Mouse (Mus musculus) embryonic facial prominence, embryonic 13.5 days (tissue): ENCODE results near the gene Gns. TPM values are rescaled to one million over a fixed set of nuclear protein-coding genes. Genes with fewer than 3 reads are reported as not detected.
"Not testable (repeated sequence)": the region's sequence is repeated elsewhere in the genome, so short reads cannot be mapped to it uniquely, and the experiment has no call there.

Experiments used
- ATAC-seq: fragments of 200-750 bp; cut with Nextera tagmentation; 2 replicates; pipeline ENCODE4 v1.8.0; 2017; ENCODE audit warnings: low read depth; ENCODE audit not compliant: insufficient number of reproducible peaks, insufficient read depth, low FRiP score, low TSS enrichment
- H3K27ac ChIP-seq: fragments of 300-500 bp; sonication (generic); 2 replicates; pipeline ENCODE4 v1.5.1; 2015; ENCODE audit warnings: moderate library complexity, mild to moderate bottlenecking, inconsistent platforms
- H3K27me3 ChIP-seq: fragments of 300-500 bp; sonication (generic); 2 replicates; pipeline ENCODE4 v1.6.1; 2015; ENCODE audit warnings: mild to moderate bottlenecking, inconsistent platforms
- H3K36me3 ChIP-seq: fragments of 300-500 bp; sonication (generic); 2 replicates; pipeline ENCODE4 v1.6.1; 2015; ENCODE audit warnings: mild to moderate bottlenecking, inconsistent platforms
- H3K4me1 ChIP-seq: fragments of 300-500 bp; sonication (generic); 2 replicates; pipeline ENCODE4 v1.6.1; 2015; ENCODE audit warnings: inconsistent platforms
- H3K4me2 ChIP-seq: fragments of 300-500 bp; sonication (generic); 2 replicates; pipeline ENCODE4 v1.6.1; 2015; ENCODE audit warnings: moderate library complexity, mild to moderate bottlenecking, inconsistent platforms
- H3K4me3 ChIP-seq: fragments of 300-500 bp; sonication (generic); 2 replicates; pipeline ENCODE4 v1.5.1; 2015; ENCODE audit warnings: mild to moderate bottlenecking, inconsistent platforms
- H3K9ac ChIP-seq: fragments of 300-500 bp; sonication (generic); 2 replicates; pipeline ENCODE4 v1.6.1; 2015; ENCODE audit warnings: mild to moderate bottlenecking, inconsistent platforms
- H3K9me3 ChIP-seq: fragments of 300-500 bp; sonication (generic); 2 replicates; pipeline ENCODE4 v1.6.1; 2016; ENCODE audit warnings: inconsistent platforms
- WGBS: fragments of 180-500 bp; shearing (Covaris S2); methylation state at CpG from one replicate; pipeline ENCODE4 v1.1.7; 2015; ENCODE audit warnings: mixed read lengths; 5-methylcytosine and 5-hydroxymethylcytosine counted together
- polyA plus RNA-seq: library from polyadenylated mRNA; unstranded; fragments of >200 nt; fragmentation: Nextera tagmentation; extraction: Ambion mirVana; gene quantifications from 2 replicates; pipeline ENCODE4 v1.2.1, GENCODE M21; 2015

Gns gene
- 48.5 and 49.5 TPM in 2 replicates for polyA plus RNA-seq

GRCm38 (mm10) chr10:121364801-121365564 lies at the start of gene Gns:
Gns (plus strand) TSS chr10:121365090.
- WGBS: under 1% methylated on average over 72 of the region's 72 CpGs
- H3K27ac ChIP-seq: peak within 1 kb of the TSS; percentile 56; the same call in 1 of the 2 replicates
- peak; percentile 94 for ATAC-seq

GRCm38 (mm10) chr10:121315321-121316283 lies 49.3 kb upstream of the Gns start:
- WGBS: 21% methylated on average over 27 of the region's 27 CpGs
- Histone ChIP-seq H3K27me3 (peaks cover 38% of the 10 kb centered on the region), H3K9ac (0 out of 2 replicates have a peak overlapping the region, but pooled peaks have one; percentile 40), H3K4me2 (peak overlapping the region; percentile 52), H3K4me1 (peaks cover 20% of the 10 kb centered on the region), H3K27ac (peak overlapping the region; percentile 66; the same call in 1 of the 2 replicates), H3K9me3 (no peaks in the 10 kb centered on the region), H3K36me3 (no peaks in the 10 kb centered on the region), H3K4me3 (peak overlapping the region; percentile 23)
- ATAC-seq: no peak

More at GRCm38 (mm10) chr10:121364801-121365564, at the start of gene Gns:
- H3K9ac ChIP-seq: peak within 1 kb of the TSS; percentile 90
- H3K36me3 ChIP-seq: peaks cover 12% of the 10 kb centered on the region
- peak within 1 kb of the TSS; percentile 93 for H3K4me2 ChIP-seq
- no peaks in the 10 kb centered on the region for H3K9me3 ChIP-seq
- peaks cover 34% of the 10 kb centered on the region for H3K4me1 ChIP-seq
- peak within 1 kb of the TSS; percentile 94 for H3K4me3 ChIP-seq
- H3K27me3 ChIP-seq: no peaks in the 10 kb centered on the region

DNA sequence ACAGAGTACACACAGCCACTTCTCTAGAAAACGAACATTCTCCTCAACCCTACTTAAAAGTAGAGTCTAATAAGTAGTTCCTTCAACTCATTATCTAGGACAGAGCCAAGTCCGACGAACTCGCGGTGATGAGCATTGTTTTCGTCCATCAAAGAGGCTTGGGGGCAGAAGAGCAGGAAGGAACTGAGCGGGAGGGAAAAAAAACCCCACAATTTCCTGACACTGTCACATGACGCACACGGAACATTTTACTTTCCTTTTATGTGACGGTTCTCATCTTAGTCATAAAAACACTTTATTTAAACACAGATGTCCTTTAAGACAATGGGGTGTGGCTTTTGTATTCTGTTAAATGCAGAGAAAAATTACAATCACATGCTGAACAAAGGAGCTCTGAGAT lies 48.5 kb upstream of the Gns start:
- no peak overlapping the region for H3K27ac ChIP-seq
- no peaks in the 10 kb centered on the region for H3K9me3 ChIP-seq
- no peaks in the 10 kb centered on the region for H3K36me3 ChIP-seq
- ATAC-seq: no peak
- 69% methylated on average over 10 of the region's 10 CpGs for WGBS
- no peak overlapping the region for H3K4me2 ChIP-seq
- H3K9ac ChIP-seq: no peak overlapping the region
- H3K4me3 ChIP-seq: no peak overlapping the region
- peaks cover 33% of the 10 kb centered on the region for H3K27me3 ChIP-seq
- peaks cover 14% of the 10 kb centered on the region for H3K4me1 ChIP-seq

DNA sequence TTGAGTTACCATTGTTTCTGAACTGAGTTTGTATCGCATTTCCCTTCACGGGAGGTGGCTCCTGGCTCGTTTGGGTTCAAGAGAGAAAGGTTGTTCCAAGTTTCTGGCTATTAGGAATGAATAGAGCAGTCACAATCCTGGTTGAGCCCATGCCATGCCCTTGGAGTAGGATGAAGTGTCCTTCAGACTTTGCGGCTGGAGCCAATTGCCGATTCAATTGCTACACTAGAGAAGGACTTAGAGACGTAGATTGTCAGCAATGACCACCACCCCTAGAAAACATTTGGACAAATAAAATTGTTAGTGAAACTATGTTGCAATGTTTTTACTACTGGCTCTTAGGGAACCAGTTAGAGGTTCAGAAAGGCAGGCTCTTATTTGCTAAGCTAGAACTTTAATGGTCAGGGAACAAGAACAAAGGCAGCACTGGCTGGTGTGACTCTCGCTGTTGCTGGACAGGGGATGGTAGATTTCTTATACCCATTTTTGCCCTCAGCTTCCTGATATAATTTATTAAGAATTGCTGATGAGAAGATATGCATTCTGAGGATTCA lies 46.4 kb upstream of the Gns start:
- ATAC-seq: no peak
- no peak overlapping the region for H3K4me2 ChIP-seq
- H3K9me3 ChIP-seq: no peaks in the 10 kb centered on the region
- H3K4me1 ChIP-seq: peaks cover 14% of the 10 kb centered on the region
- H3K9ac ChIP-seq: no peak overlapping the region
- WGBS: 76% methylated on average over 7 of the region's 7 CpGs
- H3K27ac ChIP-seq: no peak overlapping the region
- H3K27me3 ChIP-seq: peaks cover 13% of the 10 kb centered on the region
- H3K4me3 ChIP-seq: no peak overlapping the region
- H3K36me3 ChIP-seq: no peaks in the 10 kb centered on the region

DNA sequence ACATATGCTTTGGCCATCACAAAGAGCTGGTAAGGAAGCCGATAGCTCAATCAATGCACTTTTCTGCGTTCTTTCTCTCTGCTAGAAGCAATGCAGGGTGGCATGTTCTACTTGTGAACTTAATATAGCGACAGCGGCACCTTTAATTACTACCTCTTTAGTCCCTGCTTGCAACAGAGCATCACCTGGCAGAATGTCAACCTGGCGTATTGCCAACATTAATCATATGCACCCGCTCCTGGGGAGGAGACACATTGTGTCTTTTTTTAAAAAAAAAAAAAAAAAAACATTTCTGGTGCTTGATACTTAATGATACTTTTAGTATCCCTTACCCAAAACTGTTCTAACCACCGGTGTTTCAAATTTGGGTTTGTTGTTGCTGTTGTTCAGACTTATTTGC lies 41.4 kb upstream of the Gns start:
- H3K4me3 ChIP-seq: no peak overlapping the region
- no peak for ATAC-seq
- no peak overlapping the region for H3K27ac ChIP-seq
- H3K4me1 ChIP-seq: no peaks in the 10 kb centered on the region
- H3K27me3 ChIP-seq: no peaks in the 10 kb centered on the region
- 74% methylated on average over 7 of the region's 7 CpGs for WGBS
- H3K4me2 ChIP-seq: no peak overlapping the region
- no peaks in the 10 kb centered on the region for H3K36me3 ChIP-seq
- H3K9me3 ChIP-seq: no peaks in the 10 kb centered on the region
- no peak overlapping the region for H3K9ac ChIP-seq

DNA sequence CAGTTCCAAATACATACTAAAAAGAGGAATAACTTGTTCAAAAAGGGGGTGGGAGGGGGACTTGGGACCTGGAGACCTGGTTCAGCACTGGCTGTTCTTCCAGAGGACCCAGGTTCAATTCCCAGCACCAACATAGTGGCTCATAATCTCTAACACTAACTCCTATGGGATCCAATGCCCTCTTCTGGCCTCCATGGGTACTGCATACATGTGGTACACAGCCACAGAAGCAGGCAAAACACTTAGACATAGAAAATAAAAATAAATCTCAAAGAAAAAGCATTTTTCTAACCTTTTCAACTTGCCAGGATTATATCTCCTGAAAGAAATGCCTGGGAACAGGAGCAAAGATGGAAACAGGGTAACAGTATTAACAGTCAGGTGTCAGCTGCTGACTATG lies 38.7 kb upstream of the Gns start:
- Histone ChIP-seq H3K9me3 (no peaks in the 10 kb centered on the region), H3K27ac (no peak overlapping the region), H3K36me3 (no peaks in the 10 kb centered on the region), H3K4me1 (no peaks in the 10 kb centered on the region), H3K4me2 (no peak overlapping the region), H3K4me3 (no peak overlapping the region), H3K9ac (no peak overlapping the region), H3K27me3 (no peaks in the 10 kb centered on the region)
- no peak for ATAC-seq

GRCm38 (mm10) chr10:121329586-121329985 lies 35.3 kb upstream of the Gns start:
- no peak for ATAC-seq

GRCm38 (mm10) chr10:121330940-121331339 lies 34.0 kb upstream of the Gns start:
- ATAC-seq: no peak
- no peak overlapping the region for H3K27ac ChIP-seq
- no peak overlapping the region for H3K4me2 ChIP-seq
- no peak overlapping the region for H3K4me3 ChIP-seq
- no peaks in the 10 kb centered on the region for H3K9me3 ChIP-seq
- no peaks in the 10 kb centered on the region for H3K4me1 ChIP-seq
- H3K36me3 ChIP-seq: no peaks in the 10 kb centered on the region
- no peak overlapping the region for H3K9ac ChIP-seq
- no peaks in the 10 kb centered on the region for H3K27me3 ChIP-seq
- WGBS: 13% methylated on average over 7 of the region's 7 CpGs

More at GRCm38 (mm10) chr10:121329586-121329985, 35.3 kb upstream of the Gns start:
- 60% methylated on average over 4 of the region's 4 CpGs for WGBS
- Histone ChIP-seq H3K36me3 (no peaks in the 10 kb centered on the region), H3K27ac (no peak overlapping the region), H3K4me1 (no peaks in the 10 kb centered on the region), H3K4me3 (no peak overlapping the region), H3K27me3 (no peaks in the 10 kb centered on the region), H3K4me2 (no peak overlapping the region), H3K9me3 (no peaks in the 10 kb centered on the region), H3K9ac (no peak overlapping the region)

- Histone ChIP-seq H3K27ac (no peak overlapping the region), H3K27me3 (no peaks in the 10 kb centered on the region), H3K36me3 (no peaks in the 10 kb centered on the region), H3K4me3 (no peak overlapping the region), H3K9me3 (no peaks in the 10 kb centered on the region), H3K4me2 (no peak overlapping the region), H3K4me1 (no peaks in the 10 kb centered on the region), H3K9ac (no peak overlapping the region)
- ATAC-seq: no peak
- WGBS: 73% methylated on average over 3 of the region's 3 CpGs
Observed at GRCm38 (mm10) chr10:121334576-121334975, 30.3 kb upstream of the Gns start.

DNA sequence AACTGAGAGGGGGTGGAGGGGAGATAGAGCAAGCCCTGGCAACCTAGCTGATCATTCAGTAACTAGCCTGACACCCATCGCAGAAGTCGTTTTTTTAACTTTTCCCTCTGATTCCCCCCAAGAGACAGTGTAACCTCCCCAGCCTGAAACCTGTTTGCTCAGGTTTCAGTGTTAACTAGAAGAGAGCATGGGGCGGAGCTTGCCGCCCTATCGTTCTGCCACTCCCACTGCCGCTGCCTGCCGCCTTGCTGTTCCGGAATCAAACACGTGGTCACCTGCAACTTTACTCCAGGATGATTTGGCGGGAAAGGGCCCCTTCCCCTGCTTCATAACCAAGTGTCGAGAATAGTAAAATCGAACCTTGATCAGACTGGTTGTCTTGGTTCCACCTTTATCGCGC lies 28.4 kb upstream of the Gns start:
- 69% methylated on average over 14 of the region's 14 CpGs for WGBS
- not testable (repeated sequence) for H3K36me3 ChIP-seq, H3K4me3 ChIP-seq, ATAC-seq, H3K27me3 ChIP-seq, H3K4me1 ChIP-seq, H3K4me2 ChIP-seq, H3K9ac ChIP-seq, H3K9me3 ChIP-seq, H3K27ac ChIP-seq

GRCm38 (mm10) chr10:121340754-121341593 lies 23.9 kb upstream of the Gns start:
- Histone ChIP-seq H3K36me3 (no peaks in the 10 kb centered on the region), H3K4me3 (no peak overlapping the region), H3K9ac (no peak overlapping the region), H3K4me1 (peaks cover 5% of the 10 kb centered on the region; the same call in 1 of the 2 replicates), H3K9me3 (no peaks in the 10 kb centered on the region), H3K4me2 (no peak overlapping the region), H3K27ac (no peak overlapping the region), H3K27me3 (no peaks in the 10 kb centered on the region)
- 60% methylated on average over 11 of the region's 11 CpGs for WGBS
- ATAC-seq: no peak
